Mouse (Mus musculus) hindbrain, embryonic 11.5 days (tissue): ENCODE measurements at regions not wholly inside any gene's neighbourhood (a gene's known extent, or its start where the extent isn't known, plus 50 kb on each side); places are given as distances from the start of the nearest gene placed in this dataset.

ENCODE experiments used
- ATAC-seq: fragments of 200-750 bp; cut with Nextera tagmentation; 2 replicates; pipeline ENCODE4 v1.8.0; 2017; ENCODE audit warnings: mild to moderate bottlenecking, moderate TSS enrichment, moderate library complexity; ENCODE audit not compliant: low FRiP score
- DNase-seq: peaks from one replicate; pipeline ENCODE4 v3.0.0-alpha.2; 2015; ENCODE audit warnings: low spot score
- H3K27ac ChIP-seq: fragments of 300-500 bp; sonication (generic); 2 replicates; pipeline ENCODE4 v1.5.1; 2014; ENCODE audit warnings: mild to moderate bottlenecking, low read depth, low read length
- H3K27me3 ChIP-seq: fragments of 300-500 bp; sonication (generic); 2 replicates; pipeline ENCODE4 v1.6.1; 2014; ENCODE audit warnings: mild to moderate bottlenecking, low read length, moderate library complexity, mixed read lengths; ENCODE audit not compliant: control insufficient read depth, insufficient read depth
- H3K36me3 ChIP-seq: fragments of 300-500 bp; sonication (generic); 2 replicates; pipeline ENCODE4 v1.6.1; 2014; ENCODE audit warnings: mild to moderate bottlenecking, low read length, moderate library complexity, mixed read lengths; ENCODE audit not compliant: control insufficient read depth, insufficient read depth
- H3K4me1 ChIP-seq: fragments of 300-500 bp; sonication (generic); replicated peaks from 2 replicates; pipeline ENCODE4 v1.6.1; 2014; ENCODE audit warnings: low read length, mixed read lengths; ENCODE audit not compliant: control insufficient read depth, insufficient read depth
- H3K4me2 ChIP-seq: fragments of 300-500 bp; sonication (generic); replicated peaks from 2 replicates; pipeline ENCODE4 v1.6.1; 2014; ENCODE audit warnings: mild to moderate bottlenecking, low read depth, low read length
- H3K4me3 ChIP-seq: fragments of 300-500 bp; sonication (generic); 2 replicates; pipeline ENCODE4 v1.5.1; 2014; ENCODE audit warnings: low read depth, low read length
- H3K9ac ChIP-seq: fragments of 300-500 bp; sonication (generic); 2 replicates; pipeline ENCODE4 v1.6.1; 2014; ENCODE audit warnings: low read depth, low read length
- H3K9me3 ChIP-seq: fragments of 300-500 bp; sonication (generic); 2 replicates; pipeline ENCODE4 v1.6.1; 2016; ENCODE audit warnings: low read length; ENCODE audit not compliant: control insufficient read depth
- WGBS: fragments of 180-500 bp; shearing (Covaris S2); extraction: QIAGEN DNeasy Blood & Tissue Kit; methylation state at CpG from one replicate; pipeline ENCODE4 v1.1.7; 2014; 5-methylcytosine and 5-hydroxymethylcytosine counted together

DNA sequence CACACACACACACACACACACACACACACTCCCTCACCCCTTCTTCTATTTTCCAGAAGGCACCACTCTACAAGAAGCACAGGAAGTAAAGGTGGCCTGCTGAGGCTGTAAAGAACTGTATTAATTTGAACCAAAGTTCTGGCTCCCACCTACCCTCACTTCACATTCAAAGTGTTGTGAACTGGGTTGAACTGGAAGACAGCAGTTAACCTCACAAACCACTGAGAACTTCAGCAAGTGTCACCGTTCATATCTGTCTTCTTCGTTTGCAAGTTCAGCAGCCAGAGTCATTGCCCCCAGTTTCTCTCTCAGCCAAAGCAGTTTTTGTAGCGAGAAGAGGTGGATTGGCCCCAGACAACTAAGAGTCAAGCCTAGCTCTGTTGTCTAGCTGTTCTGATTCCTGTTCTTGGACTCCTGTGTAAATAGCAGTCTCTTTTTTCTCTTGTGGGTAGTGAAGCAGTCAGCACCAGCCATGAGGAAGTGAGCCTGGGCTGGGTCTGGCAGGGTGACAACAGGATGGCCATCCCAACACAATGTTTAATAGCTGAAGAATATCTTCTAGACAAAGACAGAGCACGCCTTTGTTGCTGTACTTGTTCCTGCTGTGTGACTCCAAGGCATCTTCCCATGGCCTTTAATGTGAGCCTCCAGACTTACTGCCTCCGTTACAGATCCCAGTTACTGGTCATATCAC is 452.0 kb upstream of the Meis1 start:
- no peaks in the 10 kb centered on the region for H3K36me3 ChIP-seq
- WGBS, result 89% methylated on average over 5 of the region's 5 CpGs
- no peak overlapping the region for H3K4me3 ChIP-seq
- no peak overlapping the region for H3K4me2 ChIP-seq
- H3K4me1 ChIP-seq, result no peaks in the 10 kb centered on the region
- H3K27ac ChIP-seq, result no peak overlapping the region
- DNase-seq (no peak), ATAC-seq (no peak)
- no peaks in the 10 kb centered on the region; the same call in 1 of the 2 replicates for H3K27me3 ChIP-seq
- no peaks in the 10 kb centered on the region for H3K9me3 ChIP-seq
- H3K9ac ChIP-seq, result no peak overlapping the region

GRCm38 (mm10) chr11:19475068-19475786 is 448.9 kb upstream of the Spred2 start:
- DNase-seq, result peak; percentile 39
- no peak overlapping the region for H3K27ac ChIP-seq
- WGBS, result 36% methylated on average over 18 of the region's 18 CpGs

DNA sequence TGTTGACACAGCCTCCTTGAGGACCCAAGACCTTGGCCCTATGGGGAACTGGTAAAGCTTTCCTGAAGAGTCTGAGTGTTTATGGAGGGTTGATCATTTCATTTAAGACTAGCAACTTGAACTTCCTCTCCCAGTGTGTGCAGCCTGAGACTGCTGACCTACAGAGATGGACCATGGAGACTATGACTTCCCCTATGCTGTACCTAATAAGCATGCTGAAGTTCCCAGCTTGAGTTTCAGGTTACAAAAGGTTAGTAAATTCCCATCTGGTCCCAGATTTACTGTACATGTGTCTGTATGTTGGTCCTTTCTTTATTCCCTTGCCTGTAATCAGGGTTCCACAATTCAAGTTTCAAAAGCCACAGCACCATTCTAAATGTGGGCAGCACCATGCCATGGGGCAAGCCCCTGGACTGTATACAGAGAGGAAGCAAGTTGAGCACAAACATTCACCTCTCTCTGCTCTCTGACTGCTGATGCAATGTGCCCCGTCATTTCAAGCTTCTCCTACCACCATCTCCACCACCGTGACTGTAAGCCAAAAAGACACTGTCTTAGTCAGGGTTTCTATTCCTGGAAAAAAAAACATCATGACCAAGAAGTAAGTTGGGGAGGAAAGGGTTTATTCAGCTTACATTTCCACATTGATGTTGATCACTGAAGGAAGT is 431.0 kb upstream of the Spred2 start:
- no peaks in the 10 kb centered on the region for H3K36me3 ChIP-seq
- H3K4me1 ChIP-seq, result no peaks in the 10 kb centered on the region
- no peaks in the 10 kb centered on the region for H3K9me3 ChIP-seq
- no peak overlapping the region for H3K9ac ChIP-seq
- H3K27ac ChIP-seq, result no peak overlapping the region
- DNase-seq (no peak), ATAC-seq (no peak)
- no peak overlapping the region for H3K4me3 ChIP-seq
- H3K27me3 ChIP-seq, result no peaks in the 10 kb centered on the region
- no peak overlapping the region for H3K4me2 ChIP-seq
- 74% methylated on average over 2 of the region's 2 CpGs for WGBS

More at GRCm38 (mm10) chr11:19475068-19475786, 448.9 kb upstream of the Spred2 start:
- Histone ChIP-seq H3K27me3 (no peaks in the 10 kb centered on the region; the same call in 1 of the 2 replicates), H3K9me3 (no peaks in the 10 kb centered on the region), H3K36me3 (no peaks in the 10 kb centered on the region), H3K4me3 (no peak overlapping the region), H3K4me2 (peak overlapping the region; percentile 32), H3K9ac (no peak overlapping the region), H3K4me1 (no peaks in the 10 kb centered on the region)
- peak; percentile 70 for ATAC-seq

- Histone ChIP-seq H3K4me3 (no peak overlapping the region), H3K27ac (no peak overlapping the region), H3K9ac (no peak overlapping the region), H3K36me3 (no peaks in the 10 kb centered on the region), H3K4me2 (no peak overlapping the region), H3K4me1 (no peaks in the 10 kb centered on the region), H3K9me3 (no peaks in the 10 kb centered on the region), H3K27me3 (no peaks in the 10 kb centered on the region)
- 92% methylated on average over 3 of the region's 3 CpGs for WGBS
- DNase-seq (no peak), ATAC-seq (no peak)
Observed at GRCm38 (mm10) chr11:19521721-19522120, 402.5 kb upstream of the Spred2 start.

DNA sequence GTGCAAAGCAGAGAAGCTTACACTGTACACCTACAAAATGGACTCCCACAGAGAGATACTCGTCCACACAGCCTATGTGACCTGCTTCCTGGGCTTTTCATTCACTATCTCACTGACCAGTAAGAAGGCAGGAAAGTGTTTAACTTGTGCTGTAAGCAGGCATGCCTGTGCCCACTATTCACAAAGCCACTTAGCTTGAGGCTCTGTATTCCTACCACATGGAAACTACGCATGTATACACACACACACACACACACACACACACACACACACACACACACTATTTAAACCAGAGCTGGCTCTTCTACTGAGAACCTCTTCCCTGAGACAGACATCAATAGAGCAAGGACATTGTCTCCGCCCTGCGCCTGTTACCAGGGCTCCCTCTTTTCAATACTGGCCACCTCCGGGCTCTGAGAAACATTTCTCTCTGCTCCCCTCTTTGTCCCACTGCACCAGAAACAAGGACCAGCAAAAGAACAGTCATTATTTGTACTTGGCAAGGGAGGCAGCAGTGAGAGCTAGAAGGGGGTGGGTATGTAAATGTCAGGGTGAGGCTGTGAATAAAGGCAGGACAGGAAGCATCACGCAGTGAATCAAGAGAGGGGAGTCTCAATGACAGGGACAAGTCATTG is 400.2 kb upstream of the Spred2 start:
- DNase-seq, result peak; percentile 70
- Histone ChIP-seq H3K27ac (peak overlapping the region; percentile 51; the same call in 1 of the 2 replicates), H3K9ac (no peak overlapping the region), H3K4me1 (no peaks in the 10 kb centered on the region), H3K4me3 (no peak overlapping the region), H3K4me2 (no peak overlapping the region), H3K9me3 (no peaks in the 10 kb centered on the region), H3K36me3 (no peaks in the 10 kb centered on the region), H3K27me3 (no peaks in the 10 kb centered on the region)
- WGBS, result 25% methylated on average over 6 of the region's 6 CpGs
- ATAC-seq, result peak; percentile 96

- H3K27me3 ChIP-seq, result no peaks in the 10 kb centered on the region
- DNase-seq (no peak), ATAC-seq (no peak)
- no peak overlapping the region for H3K4me2 ChIP-seq
- H3K4me1 ChIP-seq, result no peaks in the 10 kb centered on the region
- 38% methylated on average over 5 of the region's 5 CpGs for WGBS
- H3K27ac ChIP-seq, result no peak overlapping the region
- H3K4me3 ChIP-seq, result no peak overlapping the region
- no peaks in the 10 kb centered on the region for H3K9me3 ChIP-seq
- no peak overlapping the region for H3K9ac ChIP-seq
- H3K36me3 ChIP-seq, result no peaks in the 10 kb centered on the region
Observed at GRCm38 (mm10) chr11:19529126-19529525, 395.0 kb upstream of the Spred2 start.

DNA sequence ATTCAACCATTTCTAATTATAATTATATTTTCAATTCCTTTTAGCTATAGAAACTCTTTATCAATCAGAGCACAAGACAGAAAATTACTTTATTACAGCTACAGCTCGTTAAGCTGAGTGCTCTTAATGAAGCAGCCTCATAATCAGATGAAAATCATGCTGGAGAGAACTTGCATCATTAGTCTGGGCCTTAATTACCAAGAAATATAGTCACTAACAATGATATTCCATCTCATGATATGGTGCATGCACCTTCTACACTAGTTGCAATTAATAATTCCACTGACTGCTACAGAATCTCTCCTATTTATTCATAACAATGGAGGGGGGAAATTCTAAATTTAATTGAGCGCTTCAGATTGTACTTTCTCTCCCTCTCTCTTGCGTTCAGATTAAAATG is 393.5 kb upstream of the Spred2 start:
- WGBS, result 52% methylated on average over 3 of the region's 3 CpGs
- H3K4me1 ChIP-seq, result no peaks in the 10 kb centered on the region
- no peaks in the 10 kb centered on the region for H3K27me3 ChIP-seq
- H3K27ac ChIP-seq, result peak overlapping the region; percentile 76
- H3K4me2 ChIP-seq, result 0 out of 2 replicates have a peak overlapping the region, but pooled peaks have one; percentile 17
- H3K9ac ChIP-seq, result no peak overlapping the region
- ATAC-seq (peak; percentile 15; the same call in 1 of the 2 replicates), DNase-seq (no peak)
- H3K36me3 ChIP-seq, result no peaks in the 10 kb centered on the region
- H3K4me3 ChIP-seq, result no peak overlapping the region
- H3K9me3 ChIP-seq, result no peaks in the 10 kb centered on the region

DNA sequence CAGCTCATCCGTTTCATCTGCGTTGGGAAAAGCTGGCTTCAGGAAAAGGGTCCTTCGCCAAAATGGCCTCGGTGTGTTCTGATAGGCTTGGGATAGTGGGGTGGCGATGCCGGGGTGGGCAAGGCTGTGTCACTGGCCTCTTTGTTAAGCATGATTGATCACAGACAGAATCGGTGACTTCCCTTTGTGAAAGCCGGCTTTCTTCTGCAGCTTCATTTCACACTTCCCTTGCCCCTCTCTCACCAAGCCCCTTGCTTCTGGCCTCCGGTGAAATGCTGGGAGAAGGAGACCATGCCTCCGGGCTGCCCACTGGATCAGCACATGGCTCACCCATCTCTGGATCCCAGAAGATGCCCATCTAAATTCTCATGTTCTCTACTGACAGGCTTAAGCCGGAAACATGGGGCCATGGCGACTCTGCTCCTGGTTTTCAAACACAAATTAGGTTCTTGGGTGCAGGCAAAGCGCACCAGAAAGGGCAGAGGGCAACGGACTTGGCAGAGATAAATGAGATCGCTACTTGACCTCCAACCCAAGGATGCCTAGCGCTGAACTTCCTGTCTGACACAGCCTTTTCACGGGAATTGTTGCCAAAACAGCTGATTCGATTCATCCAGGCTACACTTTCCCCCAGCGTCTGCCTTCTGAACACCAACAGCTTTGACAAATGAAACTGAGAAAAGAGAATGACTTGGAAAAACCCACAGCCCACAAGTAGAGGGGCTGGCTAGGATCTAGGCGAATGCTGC is 392.7 kb upstream of the Spred2 start:
- H3K4me1 ChIP-seq, result no peaks in the 10 kb centered on the region
- 9% methylated on average over 20 of the region's 20 CpGs for WGBS
- no peak overlapping the region for H3K4me3 ChIP-seq
- peak; percentile 82 for DNase-seq
- ATAC-seq, result peak; percentile 93
- H3K27me3 ChIP-seq, result no peaks in the 10 kb centered on the region
- H3K27ac ChIP-seq, result peak overlapping the region; percentile 76
- peak overlapping the region; percentile 25; the same call in 1 of the 2 replicates for H3K9ac ChIP-seq
- peak overlapping the region; percentile 17; the same call in 1 of the 2 replicates for H3K4me2 ChIP-seq
- no peaks in the 10 kb centered on the region for H3K36me3 ChIP-seq
- no peaks in the 10 kb centered on the region for H3K9me3 ChIP-seq
